Comparison of ENCODE assay signal across 13 mouse cellular contexts in the genomic region with DNA sequence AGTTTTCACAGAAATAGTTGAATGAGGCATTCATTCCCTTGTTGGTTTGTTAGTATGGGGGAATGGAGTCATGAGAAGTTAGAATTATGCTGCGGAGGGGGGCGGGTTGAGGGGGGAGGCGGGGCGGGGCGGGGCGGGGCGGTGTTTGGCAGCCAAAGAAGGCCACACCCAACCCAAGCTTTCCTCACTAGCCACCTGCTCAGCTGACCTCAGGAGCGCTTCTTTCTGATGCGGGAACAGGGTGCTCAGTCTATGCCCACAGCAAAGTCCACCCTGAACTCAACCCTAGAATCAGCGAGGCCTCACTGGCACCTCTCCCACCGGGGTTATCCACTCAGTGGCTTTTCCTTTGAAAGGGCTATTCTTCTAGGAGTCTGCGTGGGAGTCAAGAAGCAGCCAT. TPM values are rescaled to one million over a fixed set of nuclear protein-coding genes. Genes with fewer than 3 reads are reported as not detected.
DNase-seq lines count a peak whose midpoint lies in the region; ATAC-seq lines count a peak whose summit lies in the region.
"Had no signal": no experiment of that assay in that cellular context is flagged by ENCODE, and none has a peak within 500 bp of the region (broad histone marks: within the 10 kb centered on the region; RNA-seq: fewer than 3 reads in every experiment).

No protein-coding gene starts in this region.

- no peaks in the 10 kb centered on the region for H3K36me3 ChIP-seq in forebrain, embryonic 13.5 days (ENCODE audit: poor library complexity, severe bottlenecking)
- H3K36me3 ChIP-seq in forebrain, embryonic 11.5 days (ENCODE audit: control insufficient read depth, insufficient read depth, low read length): no peaks in the 10 kb centered on the region
- H3K36me3 ChIP-seq in lung, embryonic 15.5 days: no peaks in the 10 kb centered on the region
- H3K36me3 ChIP-seq in liver, embryonic 15.5 days (replicated peaks): no peaks in the 10 kb centered on the region
- H3K36me3 ChIP-seq: midbrain, embryonic 12.5 days had no signal

- no peak overlapping the region for H3K9ac ChIP-seq in forebrain, embryonic 13.5 days
- no peak overlapping the region for H3K9ac ChIP-seq in forebrain, embryonic 11.5 days (ENCODE audit: low read length)
- no peak overlapping the region for H3K9ac ChIP-seq in lung, embryonic 15.5 days
- no peak overlapping the region for H3K9ac ChIP-seq in liver, embryonic 15.5 days
- H3K9ac ChIP-seq: midbrain, embryonic 12.5 days had no signal

- H3K27me3 ChIP-seq in forebrain, embryonic 13.5 days: no peaks in the 10 kb centered on the region
- H3K27me3 ChIP-seq in forebrain, embryonic 11.5 days (ENCODE audit: control insufficient read depth, insufficient read depth, low read length): no peaks in the 10 kb centered on the region
- H3K27me3 ChIP-seq in lung, embryonic 15.5 days: no peaks in the 10 kb centered on the region
- no peaks in the 10 kb centered on the region for H3K27me3 ChIP-seq in liver, embryonic 15.5 days

- H3K4me1 ChIP-seq in forebrain, embryonic 13.5 days: peaks cover 27% of the 10 kb centered on the region
- H3K4me1 ChIP-seq in forebrain, embryonic 11.5 days (replicated peaks; ENCODE audit: control insufficient read depth, insufficient read depth, low read length): peaks cover 6% of the 10 kb centered on the region; the same call in 1 of the 2 replicates
- peaks cover 11% of the 10 kb centered on the region; the same call in 1 of the 2 replicates for H3K4me1 ChIP-seq in lung, embryonic 15.5 days
- H3K4me1 ChIP-seq in liver, embryonic 15.5 days (replicated peaks): peaks cover 14% of the 10 kb centered on the region

- H3K27ac ChIP-seq in forebrain, embryonic 13.5 days: no peak overlapping the region
- H3K27ac ChIP-seq in forebrain, embryonic 11.5 days (ENCODE audit: low read depth, low read length): no peak overlapping the region
- no peak overlapping the region for H3K27ac ChIP-seq in lung, embryonic 15.5 days
- no peak overlapping the region for H3K27ac ChIP-seq in liver, embryonic 15.5 days (replicated peaks)
- H3K27ac ChIP-seq: midbrain, embryonic 12.5 days had no signal

- H3K4me3 ChIP-seq in forebrain, embryonic 13.5 days: no peak overlapping the region
- H3K4me3 ChIP-seq in forebrain, embryonic 11.5 days (ENCODE audit: low read depth, low read length): no peak overlapping the region
- no peak overlapping the region for H3K4me3 ChIP-seq in lung, embryonic 15.5 days
- H3K4me3 ChIP-seq in liver, embryonic 15.5 days (replicated peaks): no peak overlapping the region
- H3K4me3 ChIP-seq: midbrain, embryonic 12.5 days had no signal

- 18% methylated on average over 12 of the region's 12 CpGs for WGBS in forebrain, embryonic 13.5 days
- 13% methylated on average over 12 of the region's 12 CpGs for WGBS in forebrain, embryonic 11.5 days
- 3% methylated on average over 10 of the region's 12 CpGs for WGBS in lung, embryonic 15.5 days
- whole genome bisulfite sequencing in liver, embryonic 15.5 days (ENCODE audit: insufficient replicate concordance): 8% methylated on average over 12 of the region's 12 CpGs

- no peak for DNase-seq in forebrain, embryonic 11.5 days (ENCODE audit: low spot score)
- no peak for DNase-seq in lung, adult 18-20 months
- DNase-seq in c-Kit-positive CD71-positive TER-119-positive erythroid progenitor cells, embryonic 14.5 days (ENCODE audit: low spot score): peak; percentile 12
- no peak for DNase-seq in right cerebral cortex, adult 18-20 months
- no peak for DNase-seq in right cerebral cortex, postnatal 14 days
- DNase-seq: cerebellum, adult 9-11 months; gastrocnemius, postnatal 25 days; kidney, adult 8-10 months had no signal

- H3K4me2 ChIP-seq in forebrain, embryonic 13.5 days: 0 out of 2 replicates have a peak overlapping the region, but pooled peaks have one; percentile 3
- H3K4me2 ChIP-seq in forebrain, embryonic 11.5 days (ENCODE audit: low read depth, low read length, severe bottlenecking): no peak overlapping the region; the same call in 1 of the 2 replicates
- peak overlapping the region; percentile 29; the same call in 1 of the 2 replicates for H3K4me2 ChIP-seq in lung, embryonic 15.5 days
- peak overlapping the region; percentile 4; the same call in 1 of the 2 replicates for H3K4me2 ChIP-seq in liver, embryonic 15.5 days
- H3K4me2 ChIP-seq: midbrain, embryonic 12.5 days had no signal

- no peak for ATAC-seq in forebrain, embryonic 13.5 days
- no peak for ATAC-seq in forebrain, embryonic 11.5 days (replicated peaks; ENCODE audit: low FRiP score)
- ATAC-seq in lung, embryonic 15.5 days (ENCODE audit: borderline replicate concordance, extremely low read depth, low FRiP score, low TSS enrichment): no peak
- no peak for ATAC-seq in liver, embryonic 15.5 days (ENCODE audit: insufficient read depth)
- ATAC-seq: activated CD4-positive, CD25-positive, alpha-beta regulatory T cell, adult 4 months had no signal

- no peaks in the 10 kb centered on the region for H3K9me3 ChIP-seq in forebrain, embryonic 13.5 days (replicated peaks)
- no peaks in the 10 kb centered on the region for H3K9me3 ChIP-seq in forebrain, embryonic 11.5 days (ENCODE audit: control insufficient read depth, low read length)
- H3K9me3 ChIP-seq in lung, embryonic 15.5 days: no peaks in the 10 kb centered on the region
- no peaks in the 10 kb centered on the region for H3K9me3 ChIP-seq in liver, embryonic 15.5 days (replicated peaks)
- H3K9me3 ChIP-seq: midbrain, embryonic 12.5 days had no signal

RNA-seq across cellular contexts. Expression of a gene that starts 56.9 kb away (rescaled TPM):
- polyA plus RNA-seq in forebrain, embryonic 13.5 days (2015; fragmentation: Nextera tagmentation; extraction: Ambion mirVana): 16.0 and 16.3 TPM in 2 replicates
- 20.4 and 22.5 TPM in 2 replicates for polyA plus RNA-seq in forebrain, embryonic 11.5 days (2014; fragmentation: Nextera tagmentation; extraction: Ambion mirVana)
- polyA plus RNA-seq in lung, embryonic 15.5 days (2015; fragmentation: Nextera tagmentation; extraction: Ambion mirVana): 23.6 and 26.1 TPM in 2 replicates
- polyA plus RNA-seq in liver, embryonic 15.5 days (2015; fragmentation: Nextera tagmentation; extraction: Ambion mirVana): 13.3 and 13.9 TPM in 2 replicates
